Mouse (Mus musculus) heart, adult 2 months (tissue): ENCODE measurements around the gene Cmtm4. TPM values are rescaled to one million over a fixed set of nuclear protein-coding genes. Genes with fewer than 3 reads are reported as not detected.

Source experiments
- DNase-seq, 2 experiments: peaks; one replicate each; pipeline ENCODE4 v3.0.0; 2021
- H3K27ac ChIP-seq: fragments of 200-600 bp; 2 replicates; pipeline ENCODE4 v1.8.1; 2022
- H3K27me3 ChIP-seq: fragments of 200-500 bp; 2 replicates; pipeline ENCODE4 v1.6.1; 2012; ENCODE audit warnings: mild to moderate bottlenecking, low read length, inconsistent platforms, mixed read lengths; ENCODE audit not compliant: control insufficient read depth, insufficient read depth
- H3K36me3 ChIP-seq: fragments of 200-500 bp; 2 replicates; pipeline ENCODE4 v1.6.1; 2012; ENCODE audit warnings: low read length, inconsistent platforms; ENCODE audit not compliant: control insufficient read depth, insufficient read depth
- H3K4me1 ChIP-seq: fragments of 200-500 bp; 2 replicates; pipeline ENCODE4 v1.6.1; 2011; ENCODE audit warnings: low read length; ENCODE audit not compliant: control insufficient read depth, insufficient read depth
- H3K4me3 ChIP-seq: fragments of 200-600 bp; 2 replicates; pipeline ENCODE4 v1.8.1; 2022
- H3K79me2 ChIP-seq: fragments of 200-500 bp; replicated peaks from 2 replicates; pipeline ENCODE4 v1.6.1; 2012; ENCODE audit warnings: mild to moderate bottlenecking, inconsistent platforms, low read length, moderate library complexity, mixed read lengths; ENCODE audit not compliant: control insufficient read depth, insufficient read depth
- H3K9ac ChIP-seq: fragments of 200-500 bp; 2 replicates; pipeline ENCODE4 v1.6.1; 2012; ENCODE audit warnings: low read depth, mild to moderate bottlenecking, control low read depth, inconsistent platforms, low read length, mixed read lengths
- CTCF ChIP-seq: fragments of 200-600 bp; IDR thresholded peaks from 2 replicates; pipeline ENCODE4 v1.8.1; 2022; ENCODE audit warnings: antibody characterized with exemption, mild to moderate bottlenecking, moderate library complexity
- EP300 ChIP-seq: fragments of 200-500 bp; IDR thresholded peaks from 2 replicates; pipeline ENCODE4 v1.6.1; 2011; ENCODE audit warnings: low read depth, low read length, control low read depth; ENCODE audit not compliant: insufficient read depth
- POLR2A ChIP-seq: fragments of 200-500 bp; IDR thresholded peaks from 2 replicates; pipeline ENCODE4 v1.6.1; 2011; ENCODE audit warnings: mild to moderate bottlenecking, low read depth, low read length, control low read depth; ENCODE audit not compliant: insufficient read depth
- WGBS: fragments of 180-500 bp; shearing (Covaris S2); methylation state at CpG from one replicate; pipeline ENCODE4 v1.1.7; 2018; 5-methylcytosine and 5-hydroxymethylcytosine counted together
- intact Hi-C: fragments of 180-260 bp; cut with DNase I; formaldehyde crosslinking; loops from one replicate; pipeline ENCODE4 v1.15.1; 2025
- polyA plus RNA-seq: library from polyadenylated mRNA; depleted of rRNA; stranded (reverse); fragments of >200 nt; gene quantifications from 2 replicates; pipeline ENCODE4 v1.2.3, GENCODE M21; 2012
- total RNA-seq, 2 experiments: library from RNA; stranded (reverse); gene quantifications; 2 replicates each; pipeline ENCODE4 v1.2.3; 2021

Gene Cmtm4
- total and polyA plus RNA-seq, 3 experiments, result 7.3 to 11.4 (median 10.0) TPM

DNA sequence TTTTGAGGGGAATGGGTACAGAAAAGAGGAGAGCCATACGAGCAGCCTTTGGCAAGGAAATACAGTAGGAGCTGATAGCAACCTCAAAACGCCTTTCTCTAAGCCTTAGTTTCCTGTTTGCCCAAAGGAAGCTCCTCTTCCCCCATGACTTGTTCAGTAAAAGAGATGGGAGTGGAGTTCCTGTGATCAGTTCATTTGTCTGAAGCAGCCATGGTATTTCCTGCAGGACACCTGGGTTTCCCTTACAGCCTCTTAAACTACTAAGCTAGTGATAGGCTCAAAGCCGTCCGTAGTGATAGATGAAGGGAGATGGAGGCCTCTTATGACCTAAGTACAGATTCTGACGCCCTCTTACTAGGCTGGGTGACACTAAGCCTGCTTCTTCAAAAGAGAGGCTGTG lies 53.2 kb downstream of the Cmtm4 start:
- Histone ChIP-seq H3K36me3 (no peaks in the 10 kb centered on the region), H3K79me2 (no peaks in the 10 kb centered on the region), H3K27me3 (no peaks in the 10 kb centered on the region), H3K27ac (peak overlapping the region; percentile 9; the same call in 1 of the 2 replicates), H3K9ac (no peak overlapping the region), H3K4me1 (peaks cover 2% of the 10 kb centered on the region; the same call in 1 of the 2 replicates), H3K4me3 (no peak overlapping the region)
- 45% methylated on average over 5 of the region's 5 CpGs for WGBS
- TF ChIP-seq EP300 (no peak), POLR2A (no peak), CTCF (no peak)
- intact Hi-C loops, result loop anchor here (5.0 kb wide), 2 partner anchors 190 to 195 kb away; partner anchors contain the start of genes Car7 and Nae1
- DNase-seq, result no peak

GRCm38 (mm10) chr8:104341678-104342077 lies 53.9 kb downstream of the Cmtm4 start:
- Histone ChIP-seq H3K9ac (peak overlapping the region; percentile 76; the same call in 1 of the 2 replicates), H3K79me2 (no peaks in the 10 kb centered on the region), H3K36me3 (no peaks in the 10 kb centered on the region), H3K4me3 (peak overlapping the region; percentile 77; the same call in 1 of the 2 replicates), H3K27me3 (no peaks in the 10 kb centered on the region), H3K27ac (peak overlapping the region; percentile 97), H3K4me1 (peaks cover 2% of the 10 kb centered on the region; the same call in 1 of the 2 replicates)
- TF ChIP-seq EP300 (no peak), POLR2A (no peak), CTCF (no peak)
- 43% methylated on average over 6 of the region's 6 CpGs for WGBS
- intact Hi-C loops, result loop anchor here (1.0 to 5.0 kb wide), 3 partner anchors 93 to 194 kb away; partner anchors contain the start of genes Car7, Nae1 and Tk2
- DNase-seq, result no peak

GRCm38 (mm10) chr8:104341106-104341561 lies 54.5 kb downstream of the Cmtm4 start:
- 5% methylated on average over 24 of the region's 24 CpGs for WGBS
- Histone ChIP-seq H3K4me1 (peaks cover 2% of the 10 kb centered on the region; the same call in 1 of the 2 replicates), H3K4me3 (peak overlapping the region; percentile 77), H3K27ac (peak overlapping the region; percentile 97), H3K27me3 (no peaks in the 10 kb centered on the region), H3K36me3 (no peaks in the 10 kb centered on the region), H3K79me2 (no peaks in the 10 kb centered on the region), H3K9ac (peak overlapping the region; percentile 76)
- intact Hi-C loops, result loop anchor here (1.0 to 5.0 kb wide), 3 partner anchors 93 to 194 kb away; partner anchors contain the start of genes Car7, Nae1 and Tk2
- TF ChIP-seq CTCF, result no peak
- peak; percentile 69 for TF ChIP-seq POLR2A
- TF ChIP-seq EP300, result peak; percentile 69; the same call in 1 of the 2 replicates
- DNase-seq, result peak; percentile 82 to 84

DNA sequence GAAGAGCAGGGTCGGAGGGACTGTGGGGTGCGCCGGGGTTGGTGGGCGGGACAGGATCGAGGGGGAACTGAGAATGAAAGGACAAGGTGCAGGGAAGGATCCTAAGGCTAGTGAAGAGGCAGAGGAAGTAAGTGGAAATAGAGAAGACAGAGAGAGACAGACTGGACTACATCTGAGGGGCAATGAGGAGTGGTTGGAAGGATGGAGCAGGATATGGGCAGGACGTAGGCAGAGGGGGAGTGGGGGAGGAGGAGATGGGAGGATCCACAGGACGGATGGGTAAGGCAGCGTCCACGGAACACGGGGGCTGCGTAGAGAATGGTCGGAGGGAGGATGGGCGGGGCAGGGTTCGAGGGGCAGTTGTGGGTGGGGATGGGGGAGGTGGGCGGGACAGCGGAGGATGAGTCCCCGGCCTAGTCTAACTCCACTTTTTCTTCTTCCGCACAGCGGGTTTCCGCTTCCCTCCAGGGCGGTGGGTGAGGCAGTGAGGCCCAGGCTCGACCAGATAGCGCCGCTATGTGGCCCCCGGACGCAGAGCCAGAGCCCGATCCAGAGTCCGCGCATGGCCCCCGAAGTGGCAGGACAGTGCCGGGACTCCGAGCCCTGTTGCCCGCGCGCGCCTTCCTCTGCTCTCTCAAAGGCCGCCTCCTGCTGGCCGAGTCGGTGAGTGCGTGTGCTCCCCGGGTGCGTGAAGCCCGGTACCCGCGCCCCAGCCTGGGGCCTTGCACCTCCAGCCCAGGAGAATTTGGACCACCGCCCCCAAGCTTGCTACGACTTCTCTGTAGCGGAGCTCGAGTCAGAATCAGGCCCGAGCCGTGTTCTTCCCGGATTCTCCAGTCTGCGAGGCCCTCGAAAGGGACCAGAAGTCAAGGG lies 55.1 kb downstream of the Cmtm4 start:
- H3K36me3 ChIP-seq, result no peaks in the 10 kb centered on the region
- H3K27ac ChIP-seq, result peak overlapping the region; percentile 97
- intact Hi-C loops, result loop anchor here (1.0 to 5.0 kb wide), 4 partner anchors 27 to 193 kb away; partner anchors contain the start of genes Car7, Nae1 and Tk2
- H3K4me1 ChIP-seq, result peaks cover 2% of the 10 kb centered on the region; the same call in 1 of the 2 replicates
- H3K79me2 ChIP-seq, result no peaks in the 10 kb centered on the region
- no peaks in the 10 kb centered on the region for H3K27me3 ChIP-seq
- DNase-seq, result peak; percentile 85 to 87
- H3K4me3 ChIP-seq, result peak overlapping the region; percentile 77
- peak overlapping the region; percentile 76 for H3K9ac ChIP-seq
- WGBS, result under 1% methylated on average over 48 of the region's 54 CpGs
- TF ChIP-seq EP300 (0 out of 2 replicates have a peak, but pooled peaks have one; percentile 23), POLR2A (peak; percentile 70), CTCF (peak; percentile 86)

DNA sequence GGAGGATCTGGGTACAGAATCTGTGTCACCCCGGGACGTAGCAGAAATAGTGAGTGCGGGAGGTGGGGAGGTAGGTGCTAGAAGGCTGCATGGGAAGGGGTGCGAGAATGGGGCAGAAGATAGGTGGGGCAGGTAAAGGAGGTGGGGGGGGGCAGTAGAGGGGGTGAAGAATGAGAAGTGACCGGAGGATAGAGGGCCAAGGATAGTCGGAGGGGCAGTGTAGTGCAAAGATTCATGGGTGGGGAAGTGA lies 55.7 kb downstream of the Cmtm4 start:
- TF ChIP-seq POLR2A, result no peak
- no peak for TF ChIP-seq CTCF
- no peak for TF ChIP-seq EP300
- intact Hi-C loops, result loop anchor here (1.0 to 10.0 kb wide), 4 partner anchors 27 to 235 kb away; partner anchors contain the start of genes Car7, Cdh5 and Nae1
- WGBS, result 5% methylated on average over 6 of the region's 6 CpGs

More for the DNA sequence above, 55.7 kb downstream of the Cmtm4 start:
- Histone ChIP-seq H3K9ac (peak overlapping the region; percentile 76), H3K79me2 (no peaks in the 10 kb centered on the region), H3K4me1 (peaks cover 2% of the 10 kb centered on the region; the same call in 1 of the 2 replicates), H3K4me3 (peak overlapping the region; percentile 77), H3K27ac (peak overlapping the region; percentile 97), H3K36me3 (no peaks in the 10 kb centered on the region), H3K27me3 (no peaks in the 10 kb centered on the region)
- peak in 1 of 2 experiments; percentile 23 for DNase-seq
